Mouse (Mus musculus) spleen, adult 2 months (tissue): ENCODE measurements at regions not wholly inside any gene's neighbourhood (a gene's known extent, or its start where the extent isn't known, plus 50 kb on each side); places are given as distances from the start of the nearest gene placed in this dataset.

ENCODE experiments used
- DNase-seq, 2 experiments: peaks; one replicate each; pipeline versions ENCODE4 v3.0.0 to v3.0.0-alpha.2; 2012 to 2021; ENCODE audit warnings: low spot score in 2 of 2, low read depth in 1 of 2
- H3K27ac ChIP-seq: fragments of 200-500 bp; 2 replicates; pipeline ENCODE4 v1.5.1; 2012; ENCODE audit warnings: low read length, inconsistent platforms; ENCODE audit not compliant: insufficient read depth
- H3K27me3 ChIP-seq: fragments of 200-500 bp; 2 replicates; pipeline ENCODE4 v1.6.1; 2012; ENCODE audit warnings: mild to moderate bottlenecking, moderate library complexity, low read length, inconsistent platforms; ENCODE audit not compliant: control insufficient read depth, insufficient read depth
- H3K36me3 ChIP-seq: fragments of 200-500 bp; 2 replicates; pipeline ENCODE4 v1.6.1; 2012; ENCODE audit warnings: mild to moderate bottlenecking, low read length, inconsistent platforms; ENCODE audit not compliant: control insufficient read depth, insufficient read depth
- H3K4me1 ChIP-seq: fragments of 200-500 bp; 2 replicates; pipeline ENCODE4 v1.6.1; 2011; ENCODE audit warnings: inconsistent platforms; ENCODE audit not compliant: control insufficient read depth, insufficient read depth, insufficient read length
- H3K4me3 ChIP-seq: fragments of 200-500 bp; 2 replicates; pipeline ENCODE4 v1.5.1; 2011; ENCODE audit warnings: mild to moderate bottlenecking, inconsistent platforms; ENCODE audit not compliant: insufficient read depth, insufficient read length; ENCODE audit errors: extremely low read depth
- CTCF ChIP-seq: fragments of 200-500 bp; IDR thresholded peaks from 2 replicates; pipeline ENCODE4 v1.5.1; 2011; ENCODE audit warnings: mild to moderate bottlenecking, inconsistent platforms; ENCODE audit not compliant: insufficient read depth, insufficient read length, insufficient replicate concordance; ENCODE audit errors: extremely low read depth
- POLR2A ChIP-seq: fragments of 200-500 bp; IDR thresholded peaks from 2 replicates; pipeline ENCODE4 v1.6.1; 2011; ENCODE audit warnings: low read depth, low read length, inconsistent platforms
- WGBS: fragments of 180-500 bp; shearing (Covaris S2); methylation state at CpG from one replicate; pipeline ENCODE4 v1.1.7; 2018; 5-methylcytosine and 5-hydroxymethylcytosine counted together

DNA sequence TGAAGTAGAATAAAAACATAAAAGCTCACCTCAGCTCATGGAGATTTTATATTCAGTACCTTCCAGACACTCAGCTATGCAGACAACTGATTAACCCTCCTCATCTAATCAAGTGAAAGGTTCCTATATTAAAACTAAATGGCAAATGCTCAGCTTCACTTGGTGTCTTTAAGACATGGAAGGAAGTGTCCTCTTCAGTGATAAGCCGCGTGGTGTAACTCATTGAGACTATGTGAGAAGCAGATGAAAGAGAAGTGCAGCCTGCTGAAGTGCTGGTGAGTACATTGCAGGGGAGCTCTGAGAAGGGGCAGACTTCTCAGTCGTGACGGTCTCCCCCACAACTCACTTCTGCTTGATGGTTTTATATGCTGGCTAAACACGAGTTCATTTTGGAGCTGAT, 86.6 kb upstream of the Lgalsl start:
- H3K4me1 ChIP-seq, result 0 out of 2 replicates have a peak, but pooled peaks cover 2% of the 10 kb centered on the region
- no peaks in the 10 kb centered on the region for H3K36me3 ChIP-seq
- TF ChIP-seq CTCF, result no peak
- TF ChIP-seq POLR2A, result no peak
- no peak overlapping the region for H3K27ac ChIP-seq
- 37% methylated on average over 5 of the region's 5 CpGs for WGBS
- no peaks in the 10 kb centered on the region for H3K27me3 ChIP-seq
- DNase-seq, result no peak
- no peak overlapping the region for H3K4me3 ChIP-seq

DNA sequence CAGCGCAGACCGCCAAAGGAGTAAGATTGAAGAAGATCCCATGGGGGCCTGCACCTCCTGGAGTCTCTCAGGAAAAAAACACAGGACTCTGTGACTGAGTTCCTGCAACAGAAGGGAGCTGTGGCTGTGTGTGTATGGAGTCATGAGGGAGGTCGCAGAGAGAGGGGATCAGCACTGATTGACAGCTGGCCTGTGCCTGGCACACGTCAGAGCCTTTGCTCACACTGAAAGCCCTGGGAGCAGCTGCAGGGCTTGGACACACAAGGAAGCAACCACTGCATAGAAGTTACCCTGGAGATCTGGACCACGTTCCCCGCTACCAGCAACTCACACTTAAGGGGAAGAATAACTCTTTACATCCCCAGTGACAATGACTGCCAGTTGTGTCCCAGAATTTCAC, 92.3 kb upstream of the Lgalsl start:
- no peak for TF ChIP-seq POLR2A
- no peak for TF ChIP-seq CTCF
- Histone ChIP-seq H3K27ac (no peak overlapping the region), H3K4me3 (no peak overlapping the region), H3K27me3 (no peaks in the 10 kb centered on the region), H3K4me1 (no peaks in the 10 kb centered on the region), H3K36me3 (no peaks in the 10 kb centered on the region)
- DNase-seq, result no peak
- 88% methylated on average over 6 of the region's 6 CpGs for WGBS

DNA sequence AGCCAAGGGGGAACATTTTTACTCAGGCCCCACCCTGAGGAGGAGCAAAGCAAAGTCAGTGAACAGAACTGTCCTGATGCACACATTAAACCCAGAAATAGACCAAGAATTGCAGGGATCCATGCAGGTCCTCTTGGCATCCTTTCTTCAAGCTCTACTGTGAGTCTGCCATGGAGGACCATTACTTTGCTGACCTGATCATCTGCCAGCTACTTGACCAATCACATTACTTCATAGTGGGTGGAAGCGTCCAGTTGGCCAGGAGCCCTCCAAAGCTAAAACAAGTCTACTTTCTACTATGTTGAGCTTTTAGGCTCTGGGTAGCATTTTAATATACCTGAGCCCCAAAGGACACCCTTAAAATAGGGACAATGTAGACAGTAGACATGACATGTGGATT, 98.6 kb upstream of the Lgalsl start:
- Histone ChIP-seq H3K36me3 (no peaks in the 10 kb centered on the region), H3K4me1 (no peaks in the 10 kb centered on the region), H3K4me3 (no peak overlapping the region), H3K27ac (no peak overlapping the region), H3K27me3 (no peaks in the 10 kb centered on the region)
- WGBS, result 77% methylated on average over 1 of the region's 1 CpGs
- no peak for TF ChIP-seq CTCF
- TF ChIP-seq POLR2A, result no peak
- no peak for DNase-seq

DNA sequence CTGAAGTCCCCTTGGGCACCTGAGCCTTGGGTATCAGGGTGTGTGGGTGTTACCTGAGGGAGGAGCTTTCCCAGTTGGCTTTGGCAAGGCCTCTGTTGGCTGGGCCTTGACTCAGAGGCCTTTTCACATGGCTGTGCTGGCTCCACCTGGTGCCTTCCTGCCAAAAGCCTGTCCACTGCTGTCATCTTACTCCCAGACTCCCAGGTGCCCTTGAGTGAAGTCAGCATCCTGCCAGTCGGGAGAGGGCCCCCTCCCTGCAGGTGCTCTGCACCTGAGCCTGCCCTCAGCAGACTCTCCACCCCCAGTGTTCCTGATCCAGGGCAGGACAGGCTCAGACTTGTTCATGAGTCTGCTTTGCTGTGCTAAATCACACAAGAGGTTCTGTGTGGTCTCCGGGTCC, 99.2 kb upstream of the Lgalsl start:
- no peak for TF ChIP-seq CTCF
- TF ChIP-seq POLR2A, result no peak
- Histone ChIP-seq H3K4me3 (no peak overlapping the region), H3K27me3 (no peaks in the 10 kb centered on the region), H3K36me3 (no peaks in the 10 kb centered on the region), H3K4me1 (no peaks in the 10 kb centered on the region), H3K27ac (no peak overlapping the region)
- DNase-seq, result no peak
- 78% methylated on average over 2 of the region's 2 CpGs for WGBS

GRCm38 (mm10) chr11:20930573-20930972, 99.7 kb upstream of the Lgalsl start:
- DNase-seq, result no peak
- no peak overlapping the region for H3K27ac ChIP-seq
- H3K36me3 ChIP-seq, result no peaks in the 10 kb centered on the region
- no peaks in the 10 kb centered on the region for H3K4me1 ChIP-seq
- no peak overlapping the region for H3K4me3 ChIP-seq
- TF ChIP-seq POLR2A, result no peak
- no peak for TF ChIP-seq CTCF
- 86% methylated on average over 5 of the region's 5 CpGs for WGBS
- H3K27me3 ChIP-seq, result no peaks in the 10 kb centered on the region

- H3K36me3 ChIP-seq, result no peaks in the 10 kb centered on the region
- H3K27ac ChIP-seq, result no peak overlapping the region
- 63% methylated on average over 2 of the region's 2 CpGs for WGBS
- H3K4me3 ChIP-seq, result no peak overlapping the region
- no peak for TF ChIP-seq POLR2A
- no peak for TF ChIP-seq CTCF
- no peaks in the 10 kb centered on the region for H3K27me3 ChIP-seq
- no peak for DNase-seq
- no peaks in the 10 kb centered on the region for H3K4me1 ChIP-seq
Measured at GRCm38 (mm10) chr11:20934191-20935062, 103.6 kb upstream of the Lgalsl start.

DNA sequence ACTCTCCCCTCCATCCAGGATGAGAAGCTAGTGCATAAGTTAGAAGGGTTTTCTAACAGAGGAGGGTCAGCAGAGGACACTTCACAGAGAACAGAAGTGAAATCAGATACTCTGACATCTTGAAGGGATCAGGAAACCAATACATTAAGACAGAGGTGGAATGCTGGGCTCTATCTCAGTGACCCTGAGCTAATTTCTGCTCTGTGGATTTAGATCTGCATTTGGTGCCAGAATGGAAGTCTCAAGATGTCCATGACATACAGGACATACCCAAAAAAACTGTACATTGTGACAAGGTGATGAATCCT, 104.2 kb upstream of the Lgalsl start:
- no peaks in the 10 kb centered on the region; the same call in 1 of the 2 replicates for H3K4me1 ChIP-seq
- no peaks in the 10 kb centered on the region for H3K36me3 ChIP-seq
- no peaks in the 10 kb centered on the region for H3K27me3 ChIP-seq
- no peak for DNase-seq
- TF ChIP-seq CTCF (no peak), POLR2A (no peak)
- H3K4me3 ChIP-seq, result no peak overlapping the region
- H3K27ac ChIP-seq, result no peak overlapping the region
